Mouse (Mus musculus): ENCODE data around the gene Zfp605.

DNA sequence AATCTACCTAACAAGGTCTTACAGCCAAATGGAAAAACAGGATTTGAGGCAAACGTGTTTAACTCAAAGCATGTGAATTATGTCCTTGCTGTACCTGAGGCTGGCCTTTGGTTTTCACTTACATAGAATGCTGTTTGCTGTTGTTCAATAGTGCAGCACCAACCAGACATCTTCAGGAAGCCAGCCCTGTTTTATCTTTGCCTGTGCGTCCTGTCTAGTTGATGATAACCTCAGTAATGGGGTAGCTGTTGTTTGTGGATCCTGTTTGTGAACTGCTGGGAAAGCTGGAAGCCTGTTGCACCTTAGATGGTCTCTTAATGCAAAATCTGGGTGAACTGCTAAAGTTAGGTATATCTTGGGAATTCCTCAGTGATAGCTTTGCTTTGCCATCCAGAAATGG, 68.7 kb downstream of the Zfp605 start:
- TF ChIP-seq CTCF (IDR thresholded peaks at IDR 0.05; ENCODE audit: control insufficient read depth, insufficient read depth, insufficient read length) (no peak), MYOG (IDR thresholded peaks at IDR 0.05; ENCODE audit: control insufficient read depth, extremely low read depth, insufficient read length) (no peak), CEBPB (IDR thresholded peaks at IDR 0.05; ENCODE audit: low read depth) (no peak), USF1 (IDR thresholded peaks at IDR 0.05; ENCODE audit: low read depth) (no peak)

Measured in C2C12 (cell line).